Mouse (Mus musculus): ENCODE measurements around the gene Hsd11b1. TPM values are rescaled to one million over a fixed set of nuclear protein-coding genes. Genes with fewer than 3 reads are reported as not detected.

Gene Hsd11b1
- polyA plus RNA-seq, 1 experiment from 2014 or later: 6.9 TPM

DNA sequence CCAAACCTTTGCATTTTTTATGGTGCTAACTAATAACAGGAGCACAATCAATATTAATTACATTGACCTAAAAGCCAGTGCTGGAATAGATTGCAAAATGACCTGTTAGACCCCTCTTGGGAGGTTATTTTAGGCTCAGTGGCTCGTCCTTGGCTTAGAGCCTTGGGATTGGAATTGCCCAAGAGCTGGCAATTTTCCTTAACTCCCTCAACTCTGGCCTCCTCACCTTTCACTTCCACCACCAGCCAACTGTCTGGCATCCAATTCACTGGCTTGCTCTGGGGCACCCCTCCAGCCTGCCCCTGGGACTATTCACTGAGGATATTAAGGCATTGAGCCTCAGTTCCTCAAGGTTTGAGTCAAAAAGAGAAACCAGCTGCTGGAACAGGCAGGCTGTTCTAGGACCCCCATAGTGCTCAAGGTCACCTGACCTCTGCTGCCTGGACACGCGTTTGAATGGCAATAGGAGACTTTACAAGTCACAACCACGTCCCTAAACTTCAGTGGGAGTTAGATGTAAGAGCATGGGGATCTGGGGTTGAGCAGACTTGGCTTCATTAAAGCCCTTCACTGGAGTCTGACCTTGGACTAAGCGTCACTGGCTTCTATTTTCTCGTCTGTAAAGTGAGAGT is 14.7 kb upstream of the Hsd11b1 start:
- Histone ChIP-seq H3K36me3 (no peaks in the 10 kb centered on the region), H3K27me3 (no peaks in the 10 kb centered on the region), H3K9ac (no peak overlapping the region), H3K4me2 (replicated peaks) (no peak overlapping the region), H3K27ac (replicated peaks) (no peak overlapping the region), H3K4me1 (no peaks in the 10 kb centered on the region), H3K4me3 (replicated peaks) (no peak overlapping the region), H3K9me3 (replicated peaks) (no peaks in the 10 kb centered on the region)
- 41% methylated on average over 6 of the region's 6 CpGs for WGBS
- ATAC-seq (ENCODE audit: insufficient number of reproducible peaks, low FRiP score, low TSS enrichment, low read depth): no peak

DNA sequence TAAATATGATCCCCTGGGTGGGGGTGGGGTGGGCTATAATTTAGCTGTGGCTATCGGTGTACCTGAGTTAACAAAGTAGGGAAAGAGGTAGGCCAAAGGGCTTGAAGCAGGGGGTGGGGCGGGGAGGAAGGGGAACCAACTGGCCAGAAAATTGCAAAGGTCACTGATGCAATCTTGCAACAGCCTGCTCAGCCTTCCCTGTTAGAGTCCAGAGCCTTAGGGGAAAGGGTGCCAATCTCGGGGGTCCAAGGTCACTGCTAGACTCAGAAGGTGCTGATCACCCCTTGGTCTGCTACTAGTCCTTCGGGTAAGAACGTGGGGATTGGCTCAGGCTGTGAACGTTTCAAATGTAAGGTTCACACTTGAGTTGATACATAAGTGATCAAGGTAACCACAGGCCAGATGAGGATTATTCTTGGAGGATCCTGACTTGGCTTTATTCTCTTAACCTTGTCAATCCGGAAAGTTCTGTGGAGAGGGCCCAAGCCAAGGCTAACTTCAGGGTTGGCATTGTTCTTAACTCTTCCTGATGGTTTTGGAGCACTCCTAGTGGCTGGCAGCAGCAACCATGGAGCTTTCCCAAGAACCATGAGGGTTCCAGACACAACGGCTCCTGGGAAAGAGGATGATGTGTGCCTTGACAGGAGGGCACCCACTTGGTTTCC is 10.7 kb upstream of the Hsd11b1 start:
- Histone ChIP-seq H3K4me3 (replicated peaks) (no peak overlapping the region), H3K9ac (no peak overlapping the region), H3K27ac (replicated peaks) (no peak overlapping the region), H3K36me3 (no peaks in the 10 kb centered on the region), H3K9me3 (replicated peaks) (no peaks in the 10 kb centered on the region), H3K4me1 (peaks cover 13% of the 10 kb centered on the region), H3K4me2 (replicated peaks) (no peak overlapping the region), H3K27me3 (no peaks in the 10 kb centered on the region)
- ATAC-seq (ENCODE audit: insufficient number of reproducible peaks, low FRiP score, low TSS enrichment, low read depth): no peak
- 73% methylated on average over 8 of the region's 8 CpGs for WGBS

DNA sequence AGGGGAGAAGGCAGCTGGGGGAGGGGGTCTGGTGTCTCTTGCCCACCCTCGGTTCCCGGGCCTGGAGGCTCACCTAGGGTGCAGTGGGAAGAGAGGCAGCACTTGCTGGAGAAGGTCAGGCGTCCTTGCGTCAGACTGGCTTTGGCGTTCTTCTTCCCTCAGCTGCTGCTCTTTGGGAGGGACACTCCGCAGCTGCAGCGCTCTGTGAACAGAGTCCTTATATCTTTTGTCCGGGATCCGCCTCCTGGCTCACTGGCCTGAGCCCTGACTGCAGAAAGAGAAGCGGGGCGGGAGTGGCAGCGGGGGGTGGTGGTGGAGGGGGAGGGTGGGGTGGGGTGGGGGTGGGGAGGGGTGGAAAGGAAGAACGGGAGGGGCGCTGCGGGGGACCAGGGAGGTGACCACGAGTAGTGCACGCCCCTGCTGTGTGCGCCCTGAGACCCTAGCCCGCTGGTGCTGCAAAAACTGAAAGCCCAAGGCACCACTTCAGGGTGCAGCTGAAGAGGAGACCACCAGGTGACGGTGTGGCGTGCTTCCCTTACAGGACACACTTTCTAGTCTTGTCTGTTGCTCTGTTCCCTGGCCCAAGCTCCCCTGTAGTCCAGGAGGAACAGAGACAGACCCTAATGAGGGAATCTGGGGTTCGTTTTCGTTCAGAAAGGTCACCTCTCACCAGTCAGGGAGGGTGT is 9.2 kb upstream of the Hsd11b1 start, which contains the start of gene G0s2:
TSS of gene G0s2 (minus strand) at position 302 of the 686 bp plus-strand sequence.
- Histone ChIP-seq H3K4me3 (replicated peaks) (peak within 1 kb of the TSS; percentile 44), H3K9ac (peak within 1 kb of the TSS; percentile 45), H3K27me3 (no peaks in the 10 kb centered on the region), H3K4me1 (peaks cover 13% of the 10 kb centered on the region), H3K4me2 (replicated peaks) (peak within 1 kb of the TSS; percentile 66), H3K36me3 (no peaks in the 10 kb centered on the region), H3K27ac (replicated peaks) (peak within 1 kb of the TSS; percentile 87), H3K9me3 (replicated peaks) (no peaks in the 10 kb centered on the region)
- ATAC-seq (ENCODE audit: insufficient number of reproducible peaks, low FRiP score, low TSS enrichment, low read depth): peak; percentile 88
- 3% methylated on average over 18 of the region's 23 CpGs for WGBS

GRCm38 (mm10) chr1:193272137-193272915 is 8.5 kb upstream of the Hsd11b1 start:
- peak overlapping the region; percentile 45 for H3K9ac ChIP-seq
- no peaks in the 10 kb centered on the region for H3K27me3 ChIP-seq
- peak overlapping the region; percentile 66 for H3K4me2 ChIP-seq (replicated peaks)
- WGBS: 17% methylated on average over 24 of the region's 24 CpGs
- no peaks in the 10 kb centered on the region for H3K36me3 ChIP-seq
- peak overlapping the region; percentile 87 for H3K27ac ChIP-seq (replicated peaks)
- peak overlapping the region; percentile 44 for H3K4me3 ChIP-seq (replicated peaks)
- peaks cover 13% of the 10 kb centered on the region for H3K4me1 ChIP-seq
- H3K9me3 ChIP-seq (replicated peaks): no peaks in the 10 kb centered on the region
- peak; percentile 68 for ATAC-seq (ENCODE audit: insufficient number of reproducible peaks, low FRiP score, low TSS enrichment, low read depth)

DNA sequence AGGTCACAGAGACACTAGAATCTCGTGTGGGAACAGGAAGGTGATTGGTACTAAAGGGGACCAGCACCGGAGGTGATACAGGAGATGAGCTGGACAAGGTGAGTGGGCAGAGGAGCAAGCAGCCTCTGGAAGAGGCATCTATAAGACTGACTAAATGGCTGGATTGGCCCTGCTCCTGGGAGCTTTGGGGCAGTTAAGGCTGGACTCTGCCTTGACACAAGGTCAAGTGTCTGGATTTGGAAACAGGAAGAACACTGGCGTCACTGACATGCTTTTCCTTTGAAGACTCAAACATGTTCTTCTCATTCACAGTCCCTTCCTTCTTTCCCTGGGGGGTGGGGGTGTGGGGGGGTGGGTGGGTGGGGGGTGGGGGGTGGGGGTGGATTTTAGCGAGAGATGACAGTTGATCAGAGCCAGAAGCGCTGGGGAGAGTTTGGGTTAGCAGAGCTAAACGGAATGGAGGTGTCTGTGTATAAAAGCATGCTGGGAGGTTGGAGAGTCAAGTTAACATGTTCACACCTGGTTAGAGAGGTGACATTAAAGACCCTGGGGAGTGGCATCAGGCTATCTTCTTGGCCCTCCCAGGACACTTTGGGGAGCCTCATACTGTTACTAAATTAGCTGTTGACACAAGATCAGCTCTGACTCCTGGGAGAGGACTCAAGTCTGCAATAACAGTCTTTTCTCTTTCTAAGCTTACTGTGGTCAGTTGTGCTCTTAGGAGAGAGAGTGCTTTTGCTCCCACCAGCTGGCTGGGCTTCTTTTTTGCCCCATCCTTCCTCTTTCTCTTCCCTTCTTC is 7.3 kb upstream of the Hsd11b1 start:
- no peak overlapping the region for H3K4me3 ChIP-seq (replicated peaks)
- H3K9me3 ChIP-seq (replicated peaks): no peaks in the 10 kb centered on the region
- peak overlapping the region; percentile 66 for H3K4me2 ChIP-seq (replicated peaks)
- peaks cover 13% of the 10 kb centered on the region for H3K4me1 ChIP-seq
- H3K36me3 ChIP-seq: no peaks in the 10 kb centered on the region
- no peak overlapping the region for H3K27ac ChIP-seq (replicated peaks)
- H3K9ac ChIP-seq: no peak overlapping the region
- no peaks in the 10 kb centered on the region for H3K27me3 ChIP-seq
- 42% methylated on average over 6 of the region's 6 CpGs for WGBS
- no peak for ATAC-seq (ENCODE audit: insufficient number of reproducible peaks, low FRiP score, low TSS enrichment, low read depth)

DNA sequence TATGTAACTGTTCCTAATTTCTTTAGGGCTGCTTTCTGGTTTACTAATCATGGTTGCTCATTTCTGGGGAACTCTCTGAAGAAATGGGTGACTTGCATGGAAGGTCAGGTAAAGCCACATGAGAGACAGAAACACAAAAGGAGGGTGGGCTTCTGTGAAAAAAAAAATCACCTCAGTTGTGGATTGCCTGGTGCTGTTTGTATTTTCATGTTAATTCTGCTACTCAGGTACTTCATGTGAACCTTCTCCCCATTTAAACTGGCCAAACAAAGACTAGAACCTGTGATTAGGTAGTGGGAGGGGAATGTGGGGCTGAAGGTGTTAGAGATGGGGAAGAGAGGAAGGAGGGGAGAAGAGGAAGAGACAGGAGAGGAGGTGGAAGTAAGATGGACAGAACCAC is 1.9 kb upstream of the Hsd11b1 start:
- Histone ChIP-seq H3K27ac (replicated peaks) (no peak overlapping the region), H3K36me3 (no peaks in the 10 kb centered on the region), H3K4me1 (peaks cover 13% of the 10 kb centered on the region; the same call in 1 of the 2 replicates), H3K9me3 (replicated peaks) (no peaks in the 10 kb centered on the region), H3K4me3 (replicated peaks) (no peak overlapping the region), H3K27me3 (no peaks in the 10 kb centered on the region), H3K4me2 (replicated peaks) (no peak overlapping the region), H3K9ac (no peak overlapping the region)
- ATAC-seq (ENCODE audit: insufficient number of reproducible peaks, low FRiP score, low TSS enrichment, low read depth): no peak

DNA sequence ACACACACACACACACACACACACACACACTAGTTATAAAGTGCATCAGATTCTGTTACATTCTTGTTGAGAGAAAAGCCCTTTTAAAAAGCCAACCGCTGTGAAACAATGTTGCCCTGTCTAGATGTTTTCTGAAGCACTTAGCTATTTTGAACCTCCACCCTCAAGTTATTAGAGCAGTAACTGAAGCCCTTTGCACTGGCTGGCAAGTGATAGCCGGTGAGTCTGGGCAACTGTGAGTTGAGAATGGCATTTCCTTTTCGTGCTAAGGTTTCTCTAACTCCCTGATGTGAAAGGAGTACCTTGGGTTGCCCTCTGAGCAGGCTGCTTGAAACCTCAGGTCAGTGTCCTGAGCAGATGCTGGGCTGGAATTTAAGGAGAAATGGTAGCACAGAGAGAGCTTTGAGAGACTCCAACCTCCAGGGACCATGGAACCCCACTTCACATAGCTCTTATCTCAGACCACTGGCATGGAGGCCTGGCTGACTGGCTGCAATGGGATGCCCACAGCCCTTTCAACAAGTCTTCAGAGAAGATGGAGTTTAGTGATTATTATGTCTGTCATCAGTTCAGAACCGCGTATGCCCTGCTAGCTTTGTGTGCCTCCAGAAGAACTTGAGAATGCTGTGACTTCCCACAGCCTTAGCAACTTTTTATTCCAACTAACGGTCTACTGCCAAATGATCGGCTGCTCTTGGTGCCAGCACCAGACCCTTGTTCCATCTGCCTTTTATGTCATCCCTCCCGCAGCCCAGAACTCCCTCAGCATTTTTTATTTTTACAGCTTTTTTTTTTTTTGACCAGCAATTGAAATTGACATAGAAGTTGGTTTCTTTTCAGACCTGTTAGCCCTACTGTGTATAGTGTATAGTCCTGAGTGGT is 608 bp downstream of the Hsd11b1 start:
- Histone ChIP-seq H3K36me3 (no peaks in the 10 kb centered on the region), H3K27ac (replicated peaks) (no peak overlapping the region), H3K9ac (no peak overlapping the region), H3K4me1 (peaks cover 13% of the 10 kb centered on the region; the same call in 1 of the 2 replicates), H3K27me3 (no peaks in the 10 kb centered on the region), H3K4me3 (replicated peaks) (no peak overlapping the region), H3K9me3 (replicated peaks) (no peaks in the 10 kb centered on the region), H3K4me2 (replicated peaks) (no peak overlapping the region)
- no peak for ATAC-seq (ENCODE audit: insufficient number of reproducible peaks, low FRiP score, low TSS enrichment, low read depth)
- WGBS: 65% methylated on average over 8 of the region's 8 CpGs

GRCm38 (mm10) chr1:193261897-193262548 is 1.9 kb downstream of the Hsd11b1 start:
- no peaks in the 10 kb centered on the region for H3K9me3 ChIP-seq (replicated peaks)
- H3K4me1 ChIP-seq: peaks cover 13% of the 10 kb centered on the region; the same call in 1 of the 2 replicates
- no peaks in the 10 kb centered on the region for H3K36me3 ChIP-seq
- 0 out of 2 replicates have a peak overlapping the region, but pooled peaks have one; percentile 53 for H3K27ac ChIP-seq (replicated peaks)
- H3K27me3 ChIP-seq: no peaks in the 10 kb centered on the region
- no peak overlapping the region for H3K4me2 ChIP-seq (replicated peaks)
- H3K4me3 ChIP-seq (replicated peaks): no peak overlapping the region
- H3K9ac ChIP-seq: no peak overlapping the region
- WGBS: 53% methylated on average over 7 of the region's 7 CpGs
- ATAC-seq (ENCODE audit: insufficient number of reproducible peaks, low FRiP score, low TSS enrichment, low read depth): no peak

DNA sequence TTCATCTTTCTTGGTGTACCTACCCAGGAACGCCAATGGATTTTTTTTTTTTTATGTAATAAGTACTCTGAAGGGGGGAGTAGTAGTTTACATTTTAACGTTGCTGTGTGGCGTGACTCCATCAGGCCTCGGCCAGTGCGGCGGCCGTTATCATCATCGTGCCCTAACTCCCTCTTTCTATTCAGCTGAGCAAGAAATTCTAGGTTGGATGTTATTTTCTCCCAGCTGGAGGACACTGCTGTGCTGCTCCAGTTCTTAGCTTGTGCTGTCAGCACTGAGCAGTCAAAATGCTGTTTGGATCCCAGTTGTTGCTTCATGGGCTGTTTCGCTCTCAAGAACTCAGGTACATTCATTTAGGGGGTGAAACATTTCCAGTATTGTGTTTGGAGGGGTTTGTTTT is 4.3 kb downstream of the Hsd11b1 start:
- peaks cover 21% of the 10 kb centered on the region for H3K4me1 ChIP-seq
- 88% methylated on average over 9 of the region's 9 CpGs for WGBS
- no peak for ATAC-seq (ENCODE audit: insufficient number of reproducible peaks, low FRiP score, low TSS enrichment, low read depth)
- no peaks in the 10 kb centered on the region for H3K27me3 ChIP-seq
- no peaks in the 10 kb centered on the region for H3K9me3 ChIP-seq (replicated peaks)
- no peak overlapping the region for H3K9ac ChIP-seq
- H3K27ac ChIP-seq (replicated peaks): no peak overlapping the region
- no peak overlapping the region for H3K4me2 ChIP-seq (replicated peaks)
- H3K4me3 ChIP-seq (replicated peaks): no peak overlapping the region
- H3K36me3 ChIP-seq: no peaks in the 10 kb centered on the region
